Mouse (Mus musculus) bone marrow, adult 2 months (tissue): Measurements from ENCODE around the gene Ada.

ENCODE experiments used
- CTCF ChIP-seq: fragments of 200-500 bp; IDR thresholded peaks from 2 replicates; pipeline ENCODE4 v1.5.1; 2011; ENCODE audit warnings: low read length, control low read depth; ENCODE audit not compliant: control insufficient read depth, insufficient read depth
- POLR2A ChIP-seq: fragments of 200-500 bp; IDR thresholded peaks from 2 replicates; pipeline ENCODE4 v1.6.1; 2011; ENCODE audit warnings: low read depth, mild to moderate bottlenecking, control low read depth, low read length, borderline replicate concordance; ENCODE audit not compliant: control insufficient read depth

- TF ChIP-seq CTCF = no peak
- no peak for TF ChIP-seq POLR2A
Measured at GRCm38 (mm10) chr2:163756723-163757122, 6.7 kb upstream of the Ada start.
